Comparison of ENCODE assay signal across 23 mouse cellular contexts in genomic region chrX:94785983-94786382, GRCm38 (mm10).
"Had no signal": no experiment of that assay in that cellular context is flagged by ENCODE, and none has a peak within 500 bp of the region (broad histone marks: within the 10 kb centered on the region; RNA-seq: fewer than 3 reads in every experiment).

No protein-coding gene starts in this region.

- H3K36me3 ChIP-seq: heart, embryonic 10.5 days; heart, embryonic 12.5 days; hindbrain, embryonic 10.5 days; hindbrain, embryonic 12.5 days; limb, embryonic 10.5 days; limb, embryonic 12.5 days had no signal

- DNase-seq: gastrocnemius, postnatal 14 days; gastrocnemius, postnatal 36 days; heart, adult 11 months; heart, postnatal 10 days; heart, postnatal 4 days; kidney, adult 11 months; kidney, adult 2 months; kidney, postnatal 10 days; kidney, postnatal 25 days; kidney, postnatal 4 days; liver had no signal

- H3K9ac ChIP-seq: heart, embryonic 12.5 days; hindbrain, embryonic 12.5 days; hindbrain, embryonic 14.5 days; limb, embryonic 12.5 days had no signal

- H3K4me3 ChIP-seq: heart, embryonic 10.5 days; heart, embryonic 12.5 days; hindbrain, embryonic 10.5 days; hindbrain, embryonic 12.5 days; layer of hippocampus, adult 2 months; left cerebral cortex, adult 2 months; limb, embryonic 10.5 days; limb, embryonic 12.5 days had no signal

- H3K4me1 ChIP-seq: heart, embryonic 10.5 days; heart, embryonic 12.5 days; hindbrain, embryonic 10.5 days; hindbrain, embryonic 12.5 days; limb, embryonic 10.5 days; limb, embryonic 12.5 days had no signal

- H3K4me2 ChIP-seq: heart, embryonic 12.5 days; hindbrain, embryonic 12.5 days; hindbrain, embryonic 14.5 days; limb, embryonic 12.5 days; liver, embryonic 11.5 days had no signal

- ATAC-seq: hindbrain, embryonic 16.5 days; intestine, embryonic 16.5 days had no signal

- H3K27me3 ChIP-seq: heart, embryonic 12.5 days; hindbrain, embryonic 12.5 days; limb, embryonic 12.5 days had no signal

- H3K27ac ChIP-seq: heart, embryonic 10.5 days; hindbrain, embryonic 10.5 days; hindbrain, embryonic 12.5 days; hindbrain, embryonic 14.5 days; layer of hippocampus, adult 2 months; left cerebral cortex, adult 2 months; limb, embryonic 10.5 days; limb, embryonic 12.5 days had no signal

- H3K9me3 ChIP-seq: heart, embryonic 10.5 days; heart, embryonic 12.5 days; hindbrain, embryonic 12.5 days; limb, embryonic 10.5 days; limb, embryonic 12.5 days had no signal
